Mouse (Mus musculus) intestine, postnatal 0 days (tissue): ENCODE data around the gene St14. TPM values are rescaled to one million over a fixed set of nuclear protein-coding genes. Genes with fewer than 3 reads are reported as not detected.
"Not testable (repeated sequence)": the region's sequence is repeated elsewhere in the genome, so short reads cannot be mapped to it uniquely, and the experiment has no call there.

ENCODE experiments used
- ATAC-seq: fragments of 200-750 bp; cut with Nextera tagmentation; 2 replicates; pipeline ENCODE4 v1.8.0; 2017; ENCODE audit warnings: mild to moderate bottlenecking, moderate TSS enrichment, moderate library complexity
- H3K27ac ChIP-seq: fragments of 300-500 bp; sonication (generic); 2 replicates; pipeline ENCODE4 v1.5.1; 2014; ENCODE audit warnings: mild to moderate bottlenecking, low read depth, low read length, moderate library complexity
- H3K27me3 ChIP-seq: fragments of 300-500 bp; sonication (generic); replicated peaks from 2 replicates; pipeline ENCODE4 v1.6.1; 2014; ENCODE audit warnings: low read length, mixed read lengths; ENCODE audit not compliant: control insufficient read depth, insufficient read depth
- H3K36me3 ChIP-seq: fragments of 300-500 bp; sonication (generic); 2 replicates; pipeline ENCODE4 v1.6.1; 2014; ENCODE audit warnings: mild to moderate bottlenecking, moderate library complexity; ENCODE audit not compliant: control insufficient read depth, insufficient read depth
- H3K4me1 ChIP-seq: fragments of 300-500 bp; sonication (generic); replicated peaks from 2 replicates; pipeline ENCODE4 v1.6.1; 2014; ENCODE audit warnings: antibody characterized with exemption, low read length, mixed read lengths; ENCODE audit not compliant: control insufficient read depth, insufficient read depth
- H3K4me2 ChIP-seq: fragments of 300-500 bp; sonication (generic); replicated peaks from 2 replicates; pipeline ENCODE4 v1.6.1; 2014; ENCODE audit warnings: low read depth, mild to moderate bottlenecking, moderate library complexity
- H3K4me3 ChIP-seq: fragments of 300-500 bp; sonication (generic); 2 replicates; pipeline ENCODE4 v1.5.1; 2014; ENCODE audit warnings: low read depth, low read length
- H3K9ac ChIP-seq: fragments of 300-500 bp; sonication (generic); 2 replicates; pipeline ENCODE4 v1.6.1; 2014; ENCODE audit warnings: mild to moderate bottlenecking, low read depth, low read length
- H3K9me3 ChIP-seq: fragments of 300-500 bp; sonication (generic); 2 replicates; pipeline ENCODE4 v1.6.1; 2016; ENCODE audit warnings: mixed run types; ENCODE audit not compliant: control insufficient read depth
- CTCF ChIP-seq: sonication (generic); IDR thresholded peaks from 2 replicates; pipeline ENCODE4 v1.5.1; 2016; ENCODE audit warnings: low read depth, mild to moderate bottlenecking, control low read depth, antibody characterized with exemption, moderate library complexity
- WGBS: fragments of 180-500 bp; shearing (Covaris S2); extraction: QIAGEN DNeasy Blood & Tissue Kit; methylation state at CpG from one replicate; pipeline ENCODE4 v1.1.7; 2014; 5-methylcytosine and 5-hydroxymethylcytosine counted together
- polyA plus RNA-seq: library from polyadenylated mRNA; unstranded; fragments of >200 nt; fragmentation: Nextera tagmentation; extraction: Ambion mirVana; gene quantifications from 2 replicates; pipeline ENCODE4 v1.2.1, GENCODE M21; 2015

St14 gene
- polyA plus RNA-seq, 1 experiment from 2014 or later, result 63.4 TPM

DNA sequence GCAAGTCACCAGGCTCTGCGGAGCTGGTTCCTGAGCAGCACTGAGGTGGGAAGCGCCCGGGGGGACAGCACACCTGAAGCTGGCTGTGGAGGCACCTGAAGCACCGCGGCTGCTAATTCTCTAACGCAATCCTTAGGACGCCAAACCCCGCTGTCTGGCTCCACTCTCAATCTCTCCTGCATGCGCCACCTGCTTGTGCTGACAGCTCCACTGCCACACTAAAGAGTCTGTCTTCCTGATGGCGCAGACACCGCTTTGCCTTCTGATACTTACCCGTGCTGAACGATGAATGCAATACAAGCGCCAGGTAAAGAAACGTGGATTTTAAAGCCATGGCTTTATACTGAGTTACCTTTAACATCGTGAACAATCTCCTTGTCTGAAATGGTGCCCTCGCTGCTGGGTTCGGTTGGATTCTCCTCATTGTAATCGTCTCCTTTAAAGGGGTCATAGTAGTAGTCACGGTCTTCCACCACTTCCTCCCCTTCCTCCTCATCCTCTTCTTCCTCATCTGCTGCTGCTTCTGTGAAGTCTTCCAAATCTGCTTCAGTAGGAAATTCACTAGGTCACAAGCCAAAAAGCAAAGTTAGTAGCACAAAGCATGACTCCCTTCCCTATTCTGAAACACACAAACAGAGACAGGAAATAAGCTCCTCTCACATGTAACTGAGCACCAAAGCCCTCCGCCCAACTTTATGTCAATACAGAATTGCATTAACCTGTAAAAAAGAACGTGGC, 36.9 kb upstream of the St14 start:
- no peak for TF ChIP-seq CTCF
- Histone ChIP-seq H3K4me3 (no peak overlapping the region), H3K9me3 (no peaks in the 10 kb centered on the region), H3K9ac (no peak overlapping the region), H3K27me3 (no peaks in the 10 kb centered on the region), H3K4me2 (no peak overlapping the region), H3K27ac (no peak overlapping the region), H3K36me3 (peaks cover 49% of the 10 kb centered on the region), H3K4me1 (no peaks in the 10 kb centered on the region)
- ATAC-seq, result no peak
- 90% methylated on average over 22 of the region's 22 CpGs for WGBS

DNA sequence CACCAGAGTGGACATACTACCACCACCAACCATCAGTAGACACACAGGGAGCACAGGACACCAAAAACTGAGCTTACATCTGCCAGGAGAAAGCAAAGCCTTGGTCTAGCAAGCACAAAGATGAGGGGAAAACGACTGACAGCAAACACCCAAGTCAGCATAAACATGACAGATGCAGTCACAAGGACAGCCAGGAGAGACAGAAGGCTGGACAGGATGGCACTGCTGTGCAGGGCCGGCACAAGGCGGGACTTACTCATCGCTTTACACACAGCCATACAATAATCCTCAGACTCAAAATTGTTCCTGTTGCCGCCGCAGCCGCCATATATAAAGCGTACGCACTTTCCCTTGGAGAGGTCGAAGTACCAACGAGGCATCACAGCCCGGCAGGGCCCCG, 35.7 kb upstream of the St14 start:
- Histone ChIP-seq H3K4me3 (no peak overlapping the region), H3K27me3 (no peaks in the 10 kb centered on the region), H3K4me1 (no peaks in the 10 kb centered on the region), H3K9ac (no peak overlapping the region), H3K4me2 (no peak overlapping the region), H3K9me3 (no peaks in the 10 kb centered on the region), H3K36me3 (peaks cover 57% of the 10 kb centered on the region), H3K27ac (no peak overlapping the region; the same call in 1 of the 2 replicates)
- no peak for ATAC-seq
- WGBS, result 92% methylated on average over 13 of the region's 13 CpGs
- TF ChIP-seq CTCF, result no peak

DNA sequence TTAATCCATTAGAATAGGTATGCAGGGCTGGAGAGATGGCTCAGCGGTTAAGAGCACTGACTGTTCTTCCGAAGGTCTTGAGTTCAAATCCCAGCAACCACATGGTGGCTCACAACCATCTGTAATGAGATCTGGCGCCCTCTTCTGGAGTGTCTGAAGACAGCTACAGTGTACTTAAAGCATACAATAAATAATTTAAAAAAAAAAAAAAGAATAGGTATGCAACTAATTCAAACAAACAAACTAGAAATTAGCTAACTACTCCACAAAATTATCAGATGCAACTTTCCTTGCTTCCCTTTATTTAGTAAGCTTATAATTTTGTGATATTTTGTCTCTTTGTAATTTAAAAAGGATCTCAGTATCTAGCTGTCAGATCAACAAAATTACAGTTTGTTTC, 33.9 kb upstream of the St14 start:
- H3K27ac ChIP-seq, H3K4me1 ChIP-seq, H3K27me3 ChIP-seq, H3K4me2 ChIP-seq, H3K9me3 ChIP-seq, H3K9ac ChIP-seq, ATAC-seq, H3K4me3 ChIP-seq: not testable (repeated sequence)
- H3K36me3 ChIP-seq, result peaks cover 59% of the 10 kb centered on the region
- peak; percentile 27; the same call in 1 of the 2 replicates for TF ChIP-seq CTCF
- WGBS, result 84% methylated on average over 3 of the region's 3 CpGs

DNA sequence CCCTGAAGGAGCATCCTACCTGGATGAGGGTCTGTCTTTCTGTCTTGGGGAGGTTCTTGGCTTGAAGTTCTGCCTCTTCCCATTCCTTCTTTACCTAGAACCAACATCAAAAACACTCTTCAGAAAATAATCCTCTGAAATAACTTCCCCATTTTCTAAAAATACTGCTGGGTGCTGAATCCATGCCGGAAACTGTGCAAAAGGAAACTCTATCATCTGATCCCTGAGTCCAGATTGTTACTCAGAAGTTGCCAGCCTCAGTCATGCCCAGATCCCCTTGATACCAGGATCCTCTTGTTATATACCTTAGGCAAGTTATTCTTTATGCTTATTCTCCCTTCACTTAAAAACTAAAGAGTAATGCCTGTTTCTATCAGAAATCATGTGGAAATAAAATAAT, 31.7 kb upstream of the St14 start:
- WGBS, result 93% methylated on average over 1 of the region's 1 CpGs
- H3K9ac ChIP-seq, result no peak overlapping the region
- H3K27me3 ChIP-seq, result no peaks in the 10 kb centered on the region
- no peak overlapping the region for H3K4me2 ChIP-seq
- no peaks in the 10 kb centered on the region for H3K9me3 ChIP-seq
- H3K4me3 ChIP-seq, result no peak overlapping the region
- no peak for ATAC-seq
- H3K27ac ChIP-seq, result no peak overlapping the region
- peaks cover 57% of the 10 kb centered on the region for H3K36me3 ChIP-seq
- H3K4me1 ChIP-seq, result no peaks in the 10 kb centered on the region
- TF ChIP-seq CTCF, result no peak

DNA sequence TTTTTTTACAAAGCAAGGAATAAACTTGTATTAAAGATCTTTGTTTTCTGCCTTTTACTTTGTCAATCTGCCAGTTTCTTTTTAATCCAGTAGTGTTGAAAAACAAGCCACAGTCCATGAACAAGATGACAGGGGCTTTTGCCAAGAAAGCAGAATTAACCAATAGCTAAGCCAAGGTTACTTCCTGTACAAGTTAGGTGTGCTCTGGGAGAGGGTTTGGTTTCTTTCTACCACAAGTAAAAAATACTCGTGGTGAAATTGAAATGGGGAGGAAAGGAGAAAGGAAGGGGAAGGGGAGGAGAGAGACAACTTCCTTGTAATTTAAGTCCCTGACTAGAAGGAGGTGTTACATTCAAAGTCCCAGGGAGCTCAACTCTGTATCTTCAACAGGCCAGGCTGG, 31.3 kb upstream of the St14 start:
- H3K4me2 ChIP-seq, result no peak overlapping the region
- no peak overlapping the region for H3K9ac ChIP-seq
- H3K27me3 ChIP-seq, result no peaks in the 10 kb centered on the region
- 69% methylated on average over 1 of the region's 1 CpGs for WGBS
- ATAC-seq, result no peak
- no peaks in the 10 kb centered on the region for H3K9me3 ChIP-seq
- H3K4me3 ChIP-seq, result no peak overlapping the region
- H3K36me3 ChIP-seq, result peaks cover 57% of the 10 kb centered on the region
- no peak overlapping the region for H3K27ac ChIP-seq
- TF ChIP-seq CTCF, result no peak
- no peaks in the 10 kb centered on the region for H3K4me1 ChIP-seq

DNA sequence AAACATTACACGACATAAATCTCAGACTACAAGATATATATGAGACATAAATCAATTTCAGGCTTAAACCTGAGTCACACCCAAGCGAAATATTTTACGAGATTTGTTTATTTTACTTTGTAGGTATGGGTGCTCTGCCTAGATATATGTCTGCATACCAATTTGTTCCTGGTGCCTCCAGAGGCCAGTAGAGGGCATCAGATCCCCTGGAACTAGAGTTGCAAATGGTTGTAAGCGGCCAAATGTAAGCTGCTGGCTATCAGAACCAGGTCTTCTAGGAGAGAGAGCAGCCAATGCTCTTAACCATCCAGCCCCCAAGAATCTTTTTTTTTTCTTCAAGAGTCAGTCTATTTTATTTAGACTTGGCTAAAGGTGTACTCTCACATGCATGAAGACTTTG, 28.3 kb upstream of the St14 start:
- no peak overlapping the region for H3K4me3 ChIP-seq
- ATAC-seq, result no peak
- no peak overlapping the region for H3K9ac ChIP-seq
- no peak overlapping the region for H3K4me2 ChIP-seq
- no peaks in the 10 kb centered on the region for H3K27me3 ChIP-seq
- 76% methylated on average over 4 of the region's 4 CpGs for WGBS
- peak; percentile 67 for TF ChIP-seq CTCF
- peaks cover 66% of the 10 kb centered on the region for H3K36me3 ChIP-seq
- no peaks in the 10 kb centered on the region for H3K4me1 ChIP-seq
- no peak overlapping the region for H3K27ac ChIP-seq
- no peaks in the 10 kb centered on the region for H3K9me3 ChIP-seq
